Mouse (Mus musculus) small intestine, adult 2 months (tissue): ENCODE data around the gene Myg1.

Experiments used
- CTCF ChIP-seq: fragments of 200-500 bp; IDR thresholded peaks from 2 replicates; pipeline ENCODE4 v1.5.1; 2012; ENCODE audit warnings: low read depth, mild to moderate bottlenecking, control low read depth, inconsistent platforms, low read length, moderate library complexity, mixed read lengths; ENCODE audit not compliant: insufficient replicate concordance, insufficient read length; ENCODE audit errors: extremely low read depth
- POLR2A ChIP-seq: fragments of 200-500 bp; IDR thresholded peaks from 2 replicates; pipeline ENCODE4 v1.6.1; 2012; ENCODE audit warnings: low read depth, mild to moderate bottlenecking, control low read depth, inconsistent platforms, low read length, moderate library complexity

GRCm38 (mm10) chr15:102315292-102315691, 16.2 kb upstream of the Myg1 start:
- TF ChIP-seq CTCF: no peak
- no peak for TF ChIP-seq POLR2A
